Mouse (Mus musculus): ENCODE results near the gene Atp9a. TPM values are rescaled to one million over a fixed set of nuclear protein-coding genes. Genes with fewer than 3 reads are reported as not detected.
"Not testable (repeated sequence)": the region's sequence is repeated elsewhere in the genome, so short reads cannot be mapped to it uniquely, and the experiment has no call there.

Gene Atp9a
- 0.04 and 0.14 TPM in 2 replicates for total RNA-seq (2015)
- total RNA-seq (2017), result 0.16 and 0.18 TPM in 2 replicates

GRCm38 (mm10) chr2:168742059-168742627 lies at the start of gene Atp9a:
Atp9a (minus strand) TSS chr2:168742409.
- ATAC-seq (ENCODE audit: poor library complexity, severe bottlenecking), result no peak

- no peak for ATAC-seq (ENCODE audit: poor library complexity, severe bottlenecking)
These were observed 49.0 kb upstream of the Atp9a start for GRCm38 (mm10) chr2:168791115-168791802.

- no peak for ATAC-seq (ENCODE audit: poor library complexity, severe bottlenecking)
These were observed 44.0 kb upstream of the Atp9a start for GRCm38 (mm10) chr2:168786174-168786573.

GRCm38 (mm10) chr2:168780596-168780995 lies 38.4 kb upstream of the Atp9a start:
- no peak for ATAC-seq (ENCODE audit: poor library complexity, severe bottlenecking)

- no peak for ATAC-seq (ENCODE audit: poor library complexity, severe bottlenecking)
These were observed 37.8 kb upstream of the Atp9a start for GRCm38 (mm10) chr2:168780024-168780423.

- no peak for ATAC-seq (ENCODE audit: poor library complexity, severe bottlenecking)
These were observed 35.3 kb upstream of the Atp9a start for GRCm38 (mm10) chr2:168777481-168777880.

GRCm38 (mm10) chr2:168776238-168776637 lies 34.0 kb upstream of the Atp9a start:
- ATAC-seq (ENCODE audit: poor library complexity, severe bottlenecking), result no peak

GRCm38 (mm10) chr2:168769259-168769658 lies 27.1 kb upstream of the Atp9a start:
- no peak for ATAC-seq (ENCODE audit: poor library complexity, severe bottlenecking)

GRCm38 (mm10) chr2:168767582-168767981 lies 25.4 kb upstream of the Atp9a start, which contains the start of gene Sall4:
Sall4 (minus strand) TSS chr2:168767943.
- no peak for ATAC-seq (ENCODE audit: poor library complexity, severe bottlenecking)

- no peak for ATAC-seq (ENCODE audit: poor library complexity, severe bottlenecking)
These were observed 24.5 kb upstream of the Atp9a start for GRCm38 (mm10) chr2:168766538-168767361.

- ATAC-seq (ENCODE audit: poor library complexity, severe bottlenecking), result no peak
These were observed 23.7 kb upstream of the Atp9a start for GRCm38 (mm10) chr2:168765696-168766537.

- ATAC-seq (ENCODE audit: poor library complexity, severe bottlenecking), result no peak
These were observed 23.0 kb upstream of the Atp9a start for GRCm38 (mm10) chr2:168765065-168765681.

- no peak for ATAC-seq (ENCODE audit: poor library complexity, severe bottlenecking)
These were observed 22.3 kb upstream of the Atp9a start for GRCm38 (mm10) chr2:168764460-168764867.

- no peak for ATAC-seq (ENCODE audit: poor library complexity, severe bottlenecking)
These were observed 21.6 kb upstream of the Atp9a start for GRCm38 (mm10) chr2:168763785-168764184.

- ATAC-seq (ENCODE audit: poor library complexity, severe bottlenecking), result no peak
These were observed 20.2 kb upstream of the Atp9a start for GRCm38 (mm10) chr2:168762411-168762815.

- ATAC-seq (ENCODE audit: poor library complexity, severe bottlenecking), result no peak
These were observed 19.7 kb upstream of the Atp9a start for GRCm38 (mm10) chr2:168761954-168762353.

GRCm38 (mm10) chr2:168761141-168761540 lies 18.9 kb upstream of the Atp9a start:
- ATAC-seq (ENCODE audit: poor library complexity, severe bottlenecking), result no peak

- ATAC-seq (ENCODE audit: poor library complexity, severe bottlenecking), result not testable (repeated sequence)
These were observed 2.2 kb upstream of the Atp9a start for GRCm38 (mm10) chr2:168744406-168744805.

GRCm38 (mm10) chr2:168742649-168743048 lies 440 bp upstream of the Atp9a start:
- ATAC-seq (ENCODE audit: poor library complexity, severe bottlenecking), result no peak
